Mouse (Mus musculus): Measurements from ENCODE around the gene Mms19. TPM values are rescaled to one million over a fixed set of nuclear protein-coding genes. Genes with fewer than 3 reads are reported as not detected.
A peak's percentile ranks its signal among the peaks of the same experiment; 100 is the strongest.
"Not testable (repeated sequence)": the region's sequence is repeated elsewhere in the genome, so short reads cannot be mapped to it uniquely, and the experiment has no call there.

Gene Mms19
- total RNA-seq, 4 experiments from 2014 or later: 9.1 to 14.1 (median 9.8) TPM

GRCm38 (mm10) chr19:41934124-41934523, 46.8 kb downstream of the Mms19 start:
- no peak for DNase-seq (ENCODE audit: low spot score in 2 of 2)

- DNase-seq (ENCODE audit: low spot score in 2 of 2): peak; percentile 96 to 97
These were observed 47.5 kb downstream of the Mms19 start, which contains the start of the genes Exosc1 and Zdhhc16 for GRCm38 (mm10) chr19:41933179-41934086. Exosc1 (minus strand) TSS chr19:41933423. Zdhhc16 (plus strand) TSS chr19:41933480.

- DNase-seq (ENCODE audit: low spot score in 2 of 2): no peak
These were observed 48.3 kb downstream of the Mms19 start for GRCm38 (mm10) chr19:41932686-41933085.

- no peak for DNase-seq (ENCODE audit: low spot score in 2 of 2)
These were observed 60.4 kb downstream of the Mms19 start for GRCm38 (mm10) chr19:41920412-41921067.

- no peak for DNase-seq (ENCODE audit: low spot score in 2 of 2)
These were observed 61.5 kb downstream of the Mms19 start for GRCm38 (mm10) chr19:41919471-41919870.

- DNase-seq (ENCODE audit: low spot score in 2 of 2): no peak
These were observed 64.1 kb downstream of the Mms19 start for GRCm38 (mm10) chr19:41916853-41917252.

- no peak for DNase-seq (ENCODE audit: low spot score in 2 of 2)
These were observed 65.7 kb downstream of the Mms19 start for GRCm38 (mm10) chr19:41915294-41915693.

- not testable (repeated sequence) for DNase-seq (ENCODE audit: low spot score in 2 of 2)
These were observed 66.4 kb downstream of the Mms19 start for GRCm38 (mm10) chr19:41914592-41914882.

GRCm38 (mm10) chr19:41913774-41914591, 67.0 kb downstream of the Mms19 start:
- no peak for DNase-seq (ENCODE audit: low spot score in 2 of 2)

- DNase-seq (ENCODE audit: low spot score in 2 of 2): peak in 1 of 2 experiments; percentile 20
These were observed 68.6 kb downstream of the Mms19 start for GRCm38 (mm10) chr19:41912121-41913080.

- peak; percentile 88 to 93 for DNase-seq (ENCODE audit: low spot score in 2 of 2)
These were observed 69.5 kb downstream of the Mms19 start, which contains the start of gene Pgam1 for GRCm38 (mm10) chr19:41911178-41912073. Pgam1 (plus strand) TSS chr19:41911923.

GRCm38 (mm10) chr19:41910396-41910795, 70.6 kb downstream of the Mms19 start:
- DNase-seq (ENCODE audit: low spot score in 2 of 2): no peak

- no peak for DNase-seq (ENCODE audit: low spot score in 2 of 2)
These were observed 72.2 kb downstream of the Mms19 start for GRCm38 (mm10) chr19:41908736-41909135.

- no peak for DNase-seq (ENCODE audit: low spot score in 2 of 2)
These were observed 73.7 kb downstream of the Mms19 start for GRCm38 (mm10) chr19:41907079-41907760.

GRCm38 (mm10) chr19:41906311-41907078, 74.5 kb downstream of the Mms19 start:
- no peak for DNase-seq (ENCODE audit: low spot score in 2 of 2)

GRCm38 (mm10) chr19:41905246-41905645, 75.7 kb downstream of the Mms19 start:
- no peak for DNase-seq (ENCODE audit: low spot score in 2 of 2)

- no peak for DNase-seq (ENCODE audit: low spot score in 2 of 2)
These were observed 77.9 kb downstream of the Mms19 start for GRCm38 (mm10) chr19:41902848-41903593.
